Mouse (Mus musculus) CH12.LX (cell line): ENCODE results near the gene Ctbp1.

Source experiments
- CTCF ChIP-seq, 2 experiments: IDR thresholded peaks in 1 of 2; conservative IDR thresholded peaks in 1 of 2; 2 replicates each; pipeline ENCODE4 v1.5.1; 2011 to 2012; ENCODE audit warnings: low read depth in 2 of 2, low read length in 2 of 2, improper control_type of control experiment in 1 of 2, inconsistent platforms in 1 of 2, mild to moderate bottlenecking in 1 of 2, moderate library complexity in 1 of 2
- MEF2A ChIP-seq: IDR thresholded peaks from 2 replicates; pipeline ENCODE4 v1.6.1; 2014; ENCODE audit warnings: low read depth, mild to moderate bottlenecking, inconsistent platforms, low read length, improper control_type of control experiment, borderline replicate concordance
- MXI1 ChIP-seq: IDR thresholded peaks from 2 replicates; pipeline ENCODE4 v1.6.1; 2011; ENCODE audit warnings: mild to moderate bottlenecking, low read depth, low read length, improper control_type of control experiment
- POLR2A ChIP-seq: IDR thresholded peaks from 2 replicates; pipeline ENCODE4 v1.6.1; 2011; ENCODE audit warnings: low read depth, mild to moderate bottlenecking, improper control_type of control experiment, low read length
- POLR2AphosphoS2 ChIP-seq: IDR thresholded peaks from 2 replicates; pipeline ENCODE4 v1.6.1; 2011; ENCODE audit warnings: low read depth, low read length, improper control_type of control experiment
- SMC3 ChIP-seq: IDR thresholded peaks from 2 replicates; pipeline ENCODE4 v1.6.1; 2011; ENCODE audit warnings: low read depth, low read length, improper control_type of control experiment
- ZMIZ1 ChIP-seq: IDR thresholded peaks from 2 replicates; pipeline ENCODE4 v1.6.1; 2012; ENCODE audit warnings: low read depth, mild to moderate bottlenecking, inconsistent platforms, low read length, improper control_type of control experiment

DNA sequence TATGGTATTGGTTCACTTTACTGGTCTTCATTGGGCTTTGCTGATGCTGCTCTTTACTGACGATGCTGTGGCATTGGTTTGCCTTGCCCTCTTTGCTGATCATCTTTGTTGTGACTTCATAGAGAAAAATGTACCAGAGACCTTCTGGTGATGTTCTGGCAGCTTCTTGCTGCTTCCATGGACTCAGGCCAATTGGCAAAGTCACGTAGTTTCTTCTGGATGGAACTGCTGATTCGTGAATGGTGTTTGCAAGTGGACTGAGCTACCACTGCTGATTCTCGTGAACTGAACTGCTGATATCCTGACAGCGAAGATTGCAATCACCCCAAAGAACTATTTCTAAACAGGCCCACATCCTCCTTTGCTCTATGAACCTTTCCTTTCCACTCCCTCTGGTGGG is 20.4 kb downstream of the Ctbp1 start:
- TF ChIP-seq SMC3 (no peak), ZMIZ1 (no peak), POLR2A (no peak), POLR2AphosphoS2 (no peak), MEF2A (no peak), MXI1 (no peak), CTCF (conservative IDR thresholded peaks at IDR 0.05 in 1 of 2, IDR thresholded peaks at IDR 0.05 in 1 of 2; ENCODE audit: low read depth in 2 of 2, low read length in 2 of 2) (no peak)
